Mouse (Mus musculus) hindbrain, postnatal 0 days (tissue): ENCODE results near the gene Itgav. TPM values are rescaled to one million over a fixed set of nuclear protein-coding genes. Genes with fewer than 3 reads are reported as not detected.

Experiments
- ATAC-seq: fragments of 200-750 bp; cut with Nextera tagmentation; 2 replicates; pipeline ENCODE4 v1.8.0; 2017; ENCODE audit warnings: mild to moderate bottlenecking, moderate TSS enrichment, moderate library complexity
- DNase-seq: peaks from one replicate; pipeline ENCODE4 v3.0.0-alpha.2; 2015; ENCODE audit warnings: low spot score
- H3K27ac ChIP-seq: fragments of 300-500 bp; sonication (generic); 2 replicates; pipeline ENCODE4 v1.5.1; 2014; ENCODE audit warnings: mild to moderate bottlenecking
- H3K27me3 ChIP-seq: fragments of 300-500 bp; sonication (generic); 2 replicates; pipeline ENCODE4 v1.6.1; 2014; ENCODE audit warnings: low read length, mixed read lengths; ENCODE audit not compliant: insufficient read depth
- H3K36me3 ChIP-seq: fragments of 300-500 bp; sonication (generic); 2 replicates; pipeline ENCODE4 v1.6.1; 2014; ENCODE audit warnings: low read length, mixed read lengths; ENCODE audit not compliant: insufficient read depth
- H3K4me1 ChIP-seq: fragments of 300-500 bp; sonication (generic); 2 replicates; pipeline ENCODE4 v1.6.1; 2014; ENCODE audit warnings: antibody characterized with exemption, low read length, mixed read lengths; ENCODE audit not compliant: insufficient read depth
- H3K4me2 ChIP-seq: fragments of 300-500 bp; sonication (generic); 2 replicates; pipeline ENCODE4 v1.6.1; 2014; ENCODE audit warnings: low read depth, mild to moderate bottlenecking, low read length, moderate library complexity, mixed read lengths
- H3K4me3 ChIP-seq: fragments of 300-500 bp; sonication (generic); 2 replicates; pipeline ENCODE4 v1.5.1; 2014; ENCODE audit warnings: low read length
- H3K9ac ChIP-seq: fragments of 300-500 bp; sonication (generic); replicated peaks from 2 replicates; pipeline ENCODE4 v1.6.1; 2014; ENCODE audit warnings: mild to moderate bottlenecking, low read length, moderate library complexity, mixed read lengths
- H3K9me3 ChIP-seq: fragments of 300-500 bp; sonication (generic); 2 replicates; pipeline ENCODE4 v1.6.1; 2016; ENCODE audit warnings: low read length, mixed read lengths
- CTCF ChIP-seq: IDR thresholded peaks from 2 replicates; pipeline ENCODE4 v1.5.1; 2016; ENCODE audit warnings: antibody characterized with exemption, control low read depth, low read depth
- WGBS: fragments of 180-500 bp; shearing (Covaris S2); extraction: QIAGEN DNeasy Blood & Tissue Kit; methylation state at CpG from one replicate; pipeline ENCODE4 v1.1.7; 2014; 5-methylcytosine and 5-hydroxymethylcytosine counted together
- polyA plus RNA-seq: library from polyadenylated mRNA; unstranded; fragments of >200 nt; fragmentation: Nextera tagmentation; extraction: Ambion mirVana; gene quantifications from 2 replicates; pipeline ENCODE4 v1.2.1, GENCODE M21; 2015
- total RNA-seq: library from RNA; depleted of rRNA; stranded (reverse); fragments of >200 nt; gene quantifications from 2 replicates; pipeline ENCODE4 v1.2.3, GENCODE M21; 2014

Gene Itgav
- total and polyA plus RNA-seq, 2 experiments from 2014 or later, result 30.8 to 47.4 TPM

DNA sequence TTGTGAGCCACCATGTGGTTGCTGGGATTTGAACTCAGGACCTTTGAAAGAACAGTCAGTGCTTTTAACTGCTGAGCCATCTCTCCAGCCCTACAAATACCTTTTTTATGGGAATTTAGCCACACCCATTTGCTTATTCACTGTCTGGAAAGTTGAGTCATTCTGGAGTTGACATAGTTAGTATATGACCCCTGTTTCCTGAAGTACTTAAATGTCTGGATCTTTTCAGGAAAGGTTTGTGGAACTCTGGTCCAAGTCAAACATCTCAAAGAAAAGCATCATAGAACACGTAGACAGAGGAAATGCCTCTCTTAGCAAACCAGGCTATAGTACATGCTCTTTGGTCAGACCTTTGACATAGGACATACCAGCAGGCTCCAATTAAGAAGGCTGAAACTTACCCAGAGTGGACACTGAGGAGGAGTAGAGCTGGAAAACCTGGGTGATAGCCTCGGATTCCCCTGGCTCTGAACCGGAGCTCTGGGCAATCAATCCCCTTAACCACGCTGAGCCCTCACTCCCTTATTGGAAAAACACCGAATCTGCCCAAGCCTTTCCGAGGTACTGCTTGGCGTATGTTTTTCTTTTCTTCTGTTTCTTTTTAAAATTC lies 34.5 kb downstream of the Itgav start:
- peak overlapping the region; percentile 49 for H3K4me2 ChIP-seq
- TF ChIP-seq CTCF, result no peak
- WGBS, result 15% methylated on average over 7 of the region's 7 CpGs
- no peaks in the 10 kb centered on the region for H3K36me3 ChIP-seq
- H3K9ac ChIP-seq, result no peak overlapping the region
- peak; percentile 58; the same call in 1 of the 2 replicates for ATAC-seq
- no peaks in the 10 kb centered on the region for H3K27me3 ChIP-seq
- DNase-seq, result no peak
- no peaks in the 10 kb centered on the region for H3K9me3 ChIP-seq
- peak overlapping the region; percentile 72 for H3K27ac ChIP-seq
- no peaks in the 10 kb centered on the region for H3K4me1 ChIP-seq
- peak overlapping the region; percentile 22 for H3K4me3 ChIP-seq

DNA sequence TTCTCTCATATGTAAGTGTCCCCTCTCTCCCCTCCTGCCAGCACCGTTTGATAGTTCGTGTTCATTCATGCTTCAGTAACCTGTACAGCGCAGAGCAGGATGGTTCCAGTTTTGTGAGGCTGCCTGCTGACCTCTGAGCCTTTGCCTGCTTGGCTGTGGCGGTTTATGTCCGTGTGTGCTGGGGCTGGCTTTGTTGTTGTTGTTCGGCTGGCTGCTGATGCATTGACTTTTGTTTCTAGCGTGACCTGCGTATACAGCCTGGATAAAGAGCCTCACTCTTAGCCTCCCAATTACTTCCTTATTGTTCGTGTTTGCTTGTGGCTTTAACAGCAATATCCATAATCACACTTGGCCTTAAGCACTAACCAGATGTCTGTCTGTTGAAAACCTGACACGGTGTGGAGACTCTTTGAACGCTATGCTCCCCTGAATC lies 35.0 kb downstream of the Itgav start:
- peak; percentile 62 for DNase-seq
- TF ChIP-seq CTCF, result no peak
- peak overlapping the region; percentile 22 for H3K4me3 ChIP-seq
- H3K9me3 ChIP-seq, result no peaks in the 10 kb centered on the region
- 11% methylated on average over 11 of the region's 11 CpGs for WGBS
- peak overlapping the region; percentile 72 for H3K27ac ChIP-seq
- H3K36me3 ChIP-seq, result no peaks in the 10 kb centered on the region
- peak overlapping the region; percentile 49 for H3K4me2 ChIP-seq
- H3K9ac ChIP-seq, result no peak overlapping the region
- no peaks in the 10 kb centered on the region for H3K27me3 ChIP-seq
- ATAC-seq, result peak; percentile 93
- no peaks in the 10 kb centered on the region for H3K4me1 ChIP-seq

GRCm38 (mm10) chr2:83759667-83760066 lies 35.5 kb downstream of the Itgav start:
- DNase-seq, result peak; percentile 54

DNA sequence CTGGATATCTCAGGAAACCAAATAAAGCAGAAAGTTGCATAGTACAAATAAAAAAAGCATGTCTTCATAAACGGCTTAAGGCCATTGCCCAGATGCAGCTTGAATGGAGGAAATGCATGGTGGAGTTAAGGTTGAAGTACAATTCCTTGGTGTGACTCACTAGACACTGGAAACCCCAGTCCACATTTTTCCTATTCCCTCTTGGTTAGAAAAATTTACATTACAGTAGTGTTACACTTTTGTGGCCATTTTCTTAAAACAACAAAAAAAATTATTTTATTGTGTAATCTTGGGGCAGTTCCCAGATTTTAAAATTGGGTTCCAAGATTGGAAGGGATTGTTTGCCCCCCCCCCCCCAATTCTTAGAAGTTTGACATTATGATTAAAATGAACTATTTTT lies 35.9 kb downstream of the Itgav start:
- no peak overlapping the region for H3K4me3 ChIP-seq
- no peak for TF ChIP-seq CTCF

More at GRCm38 (mm10) chr2:83759667-83760066, 35.5 kb downstream of the Itgav start:
- no peak for TF ChIP-seq CTCF
- Histone ChIP-seq H3K27me3 (no peaks in the 10 kb centered on the region), H3K4me3 (no peak overlapping the region; the same call in 1 of the 2 replicates), H3K4me2 (peak overlapping the region; percentile 49), H3K27ac (peak overlapping the region; percentile 72; the same call in 1 of the 2 replicates), H3K9ac (no peak overlapping the region), H3K4me1 (no peaks in the 10 kb centered on the region), H3K9me3 (no peaks in the 10 kb centered on the region), H3K36me3 (no peaks in the 10 kb centered on the region)
- WGBS, result 49% methylated on average over 5 of the region's 5 CpGs
- ATAC-seq, result peak; percentile 84

DNA sequence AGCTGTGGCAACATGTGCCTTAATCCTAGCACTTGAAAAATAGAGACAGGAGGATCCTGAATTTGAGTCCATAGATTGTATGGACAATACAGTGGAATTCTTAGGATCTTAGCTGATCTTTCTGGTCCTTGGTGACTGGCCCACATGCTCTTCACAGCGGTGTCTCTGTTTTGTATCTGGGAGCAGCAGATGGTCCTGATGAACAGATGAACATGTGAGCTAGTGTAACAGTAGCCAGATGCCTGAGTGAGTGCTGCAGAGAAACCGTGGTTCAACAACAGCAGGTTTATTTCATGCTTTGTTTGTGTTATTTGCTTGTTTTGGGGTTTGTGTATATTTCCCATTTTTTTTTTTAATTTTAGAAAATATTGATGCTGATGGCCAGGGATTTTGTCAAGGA lies 37.3 kb downstream of the Itgav start:
- Histone ChIP-seq H3K27ac (no peak overlapping the region; the same call in 1 of the 2 replicates), H3K36me3 (no peaks in the 10 kb centered on the region), H3K9me3 (no peaks in the 10 kb centered on the region), H3K4me2 (no peak overlapping the region), H3K9ac (no peak overlapping the region), H3K4me1 (no peaks in the 10 kb centered on the region), H3K27me3 (no peaks in the 10 kb centered on the region), H3K4me3 (no peak overlapping the region)
- WGBS, result 33% methylated on average over 2 of the region's 2 CpGs
- ATAC-seq (peak; percentile 47; the same call in 1 of the 2 replicates), DNase-seq (peak; percentile 75)
- no peak for TF ChIP-seq CTCF

More for the DNA sequence above, 35.9 kb downstream of the Itgav start:
- Histone ChIP-seq H3K36me3 (no peaks in the 10 kb centered on the region), H3K9me3 (no peaks in the 10 kb centered on the region), H3K27ac (peak overlapping the region; percentile 72; the same call in 1 of the 2 replicates), H3K4me2 (no peak overlapping the region), H3K4me1 (no peaks in the 10 kb centered on the region), H3K27me3 (no peaks in the 10 kb centered on the region), H3K9ac (no peak overlapping the region)
- DNase-seq, result no peak
- ATAC-seq, result no peak
- 61% methylated on average over 1 of the region's 1 CpGs for WGBS

GRCm38 (mm10) chr2:83762106-83762855 lies 38.1 kb downstream of the Itgav start:
- Histone ChIP-seq H3K4me1 (no peaks in the 10 kb centered on the region), H3K4me2 (no peak overlapping the region), H3K4me3 (no peak overlapping the region), H3K9me3 (no peaks in the 10 kb centered on the region), H3K36me3 (no peaks in the 10 kb centered on the region), H3K27ac (no peak overlapping the region; the same call in 1 of the 2 replicates), H3K9ac (no peak overlapping the region), H3K27me3 (no peaks in the 10 kb centered on the region)
- DNase-seq (peak; percentile 33), ATAC-seq (no peak)
- TF ChIP-seq CTCF, result no peak
- WGBS, result 63% methylated on average over 7 of the region's 7 CpGs

- no peak for TF ChIP-seq CTCF
- no peak for ATAC-seq
- Histone ChIP-seq H3K27ac (no peak overlapping the region), H3K9ac (no peak overlapping the region), H3K27me3 (no peaks in the 10 kb centered on the region), H3K36me3 (no peaks in the 10 kb centered on the region), H3K4me3 (no peak overlapping the region), H3K4me1 (no peaks in the 10 kb centered on the region), H3K9me3 (no peaks in the 10 kb centered on the region), H3K4me2 (no peak overlapping the region)
- WGBS, result 77% methylated on average over 6 of the region's 6 CpGs
- DNase-seq, result no peak
Observed at GRCm38 (mm10) chr2:83766058-83766457, 41.9 kb downstream of the Itgav start.
